Mouse (Mus musculus): ENCODE results near the gene Tnxb.
"Not testable (repeated sequence)": the region's sequence is repeated elsewhere in the genome, so short reads cannot be mapped to it uniquely, and the experiment has no call there.

The Tnxb gene

GRCm38 (mm10) chr17:34683686-34684220 lies 13.4 kb downstream of the Tnxb start:
- no peak for DNase-seq (ENCODE audit: low spot score in 2 of 2)

- DNase-seq (ENCODE audit: low spot score in 2 of 2), result no peak
Observed at GRCm38 (mm10) chr17:34684253-34684893, 14.0 kb downstream of the Tnxb start.

- DNase-seq (ENCODE audit: low spot score in 2 of 2), result peak in 1 of 2 experiments; percentile 31
Observed at GRCm38 (mm10) chr17:34685120-34686110, 15.1 kb downstream of the Tnxb start.

GRCm38 (mm10) chr17:34688889-34689288 lies 18.6 kb downstream of the Tnxb start:
- no peak for DNase-seq (ENCODE audit: low spot score in 2 of 2)

- no peak for DNase-seq (ENCODE audit: low spot score in 2 of 2)
Observed at GRCm38 (mm10) chr17:34690458-34690857, 20.1 kb downstream of the Tnxb start.

- DNase-seq (ENCODE audit: low spot score in 2 of 2), result no peak
Observed at GRCm38 (mm10) chr17:34692906-34693305, 22.6 kb downstream of the Tnxb start.

- DNase-seq (ENCODE audit: low spot score in 2 of 2), result peak; percentile 42 to 45
Observed at GRCm38 (mm10) chr17:34699575-34700408, 29.5 kb downstream of the Tnxb start.

- no peak for DNase-seq (ENCODE audit: low spot score in 2 of 2)
Observed at GRCm38 (mm10) chr17:34700671-34701071, 30.3 kb downstream of the Tnxb start.

GRCm38 (mm10) chr17:34706476-34706875 lies 36.1 kb downstream of the Tnxb start:
- not testable (repeated sequence) for DNase-seq (ENCODE audit: low spot score in 2 of 2)

- DNase-seq (ENCODE audit: low spot score in 2 of 2), result peak in 1 of 2 experiments; percentile 37
Observed at GRCm38 (mm10) chr17:34712951-34713350, 42.6 kb downstream of the Tnxb start.

- not testable (repeated sequence) for DNase-seq (ENCODE audit: low spot score in 2 of 2)
Observed at GRCm38 (mm10) chr17:34714181-34714907, 44.0 kb downstream of the Tnxb start.

GRCm38 (mm10) chr17:34714908-34715445 lies 44.6 kb downstream of the Tnxb start:
- DNase-seq (ENCODE audit: low spot score in 2 of 2), result not testable (repeated sequence)

GRCm38 (mm10) chr17:34715451-34715850 lies 45.1 kb downstream of the Tnxb start:
- DNase-seq (ENCODE audit: low spot score in 2 of 2), result not testable (repeated sequence)

- no peak for DNase-seq (ENCODE audit: low spot score in 2 of 2)
Observed at GRCm38 (mm10) chr17:34716247-34716646, 45.9 kb downstream of the Tnxb start.

GRCm38 (mm10) chr17:34717401-34717800 lies 47.1 kb downstream of the Tnxb start:
- DNase-seq (ENCODE audit: low spot score in 2 of 2), result no peak

- not testable (repeated sequence) for DNase-seq (ENCODE audit: low spot score in 2 of 2)
Observed at GRCm38 (mm10) chr17:34719886-34720285, 49.6 kb downstream of the Tnxb start.

GRCm38 (mm10) chr17:34722238-34722637 lies 51.9 kb downstream of the Tnxb start:
- not testable (repeated sequence) for DNase-seq (ENCODE audit: low spot score in 2 of 2)

- DNase-seq (ENCODE audit: low spot score in 2 of 2), result no peak
Observed at GRCm38 (mm10) chr17:34723066-34723465, 52.7 kb downstream of the Tnxb start.

GRCm38 (mm10) chr17:34727887-34728286 lies 57.6 kb downstream of the Tnxb start:
- no peak for DNase-seq (ENCODE audit: low spot score in 2 of 2)

GRCm38 (mm10) chr17:34729155-34729554 lies 58.8 kb downstream of the Tnxb start:
- DNase-seq (ENCODE audit: low spot score in 2 of 2), result not testable (repeated sequence)
